In the genomic region with DNA sequence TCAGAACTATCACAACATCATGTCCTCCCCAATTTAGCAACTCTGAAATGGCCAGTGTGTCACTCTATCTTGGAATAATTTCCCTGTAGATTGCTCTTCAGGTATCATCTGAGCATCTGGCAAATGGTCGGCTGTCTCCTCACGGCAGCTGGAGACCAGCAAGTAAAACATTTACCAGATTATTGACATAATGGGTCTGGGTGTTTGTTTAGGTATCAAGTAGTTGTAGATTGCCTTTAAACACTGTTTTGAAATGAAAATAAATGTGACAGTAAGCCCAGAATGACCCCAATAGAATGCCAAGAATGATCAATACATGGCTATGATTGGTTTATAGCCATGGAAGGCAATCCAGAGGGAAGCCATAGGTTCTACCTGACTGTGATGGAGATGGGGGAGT, we compare ENCODE assay signal across 15 mouse cellular contexts.
"Had no signal": no experiment of that assay in that cellular context is flagged by ENCODE, and none has a peak within 500 bp of the region (broad histone marks: within the 10 kb centered on the region; RNA-seq: fewer than 3 reads in every experiment).

No protein-coding gene starts in this region.

- H3K27ac ChIP-seq: lung, embryonic 15.5 days; midbrain, embryonic 10.5 days; midbrain, embryonic 13.5 days; midbrain, embryonic 15.5 days; neural tube, embryonic 12.5 days; stomach, embryonic 15.5 days; stomach, postnatal 0 days had no signal

- H3K4me2 ChIP-seq: lung, embryonic 15.5 days; midbrain, embryonic 13.5 days; midbrain, embryonic 15.5 days; neural tube, embryonic 12.5 days; stomach, embryonic 15.5 days had no signal

- H3K36me3 ChIP-seq: lung, embryonic 15.5 days; midbrain, embryonic 10.5 days; midbrain, embryonic 13.5 days; midbrain, embryonic 15.5 days; neural tube, embryonic 12.5 days; stomach, embryonic 15.5 days had no signal

- H3K4me1 ChIP-seq: lung, embryonic 15.5 days; midbrain, embryonic 13.5 days; midbrain, embryonic 15.5 days; neural tube, embryonic 12.5 days; stomach, embryonic 15.5 days had no signal

- H3K9me3 ChIP-seq: lung, embryonic 15.5 days; midbrain, embryonic 10.5 days; midbrain, embryonic 13.5 days; midbrain, embryonic 15.5 days; neural tube, embryonic 12.5 days; stomach, embryonic 15.5 days had no signal

- H3K4me3 ChIP-seq: lung, embryonic 15.5 days; midbrain, embryonic 10.5 days; midbrain, embryonic 13.5 days; midbrain, embryonic 15.5 days; neural tube, embryonic 12.5 days; stomach, embryonic 15.5 days had no signal

- H3K9ac ChIP-seq: lung, embryonic 15.5 days; midbrain, embryonic 13.5 days; midbrain, embryonic 15.5 days; neural tube, embryonic 12.5 days; stomach, embryonic 15.5 days had no signal

- H3K27me3 ChIP-seq: lung, embryonic 15.5 days; midbrain, embryonic 13.5 days; midbrain, embryonic 15.5 days; neural tube, embryonic 12.5 days; stomach, embryonic 15.5 days had no signal

- DNase-seq: lung, adult 2 months; lung, postnatal 14 days; lung, postnatal 4 days; right cerebral cortex, postnatal 14 days; thymus, adult 2 months; thymus, postnatal 25 days; thymus, postnatal 4 days had no signal

- ATAC-seq: lung, postnatal 0 days; midbrain, embryonic 13.5 days; midbrain, embryonic 15.5 days had no signal
